Mouse (Mus musculus) cerebellum, adult 2 months (tissue): ENCODE results near the gene En1. TPM values are rescaled to one million over a fixed set of nuclear protein-coding genes. Genes with fewer than 3 reads are reported as not detected.

Experiments used
- DNase-seq, 2 experiments: peaks; one replicate each; pipeline ENCODE4 v3.0.0; 2021
- H3K27ac ChIP-seq: fragments of 200-500 bp; 2 replicates; pipeline ENCODE4 v1.5.1; 2012; ENCODE audit warnings: low read length, control low read depth, inconsistent platforms; ENCODE audit not compliant: insufficient read depth
- H3K27me3 ChIP-seq: fragments of 200-500 bp; 2 replicates; pipeline ENCODE4 v1.6.1; 2012; ENCODE audit warnings: inconsistent platforms, mild to moderate bottlenecking, low read length, moderate library complexity; ENCODE audit not compliant: control insufficient read depth, insufficient read depth
- H3K4me1 ChIP-seq: fragments of 200-500 bp; 2 replicates; pipeline ENCODE4 v1.6.1; 2011; ENCODE audit warnings: low read length; ENCODE audit not compliant: control insufficient read depth, insufficient read depth
- H3K4me3 ChIP-seq: fragments of 200-500 bp; replicated peaks from 2 replicates; pipeline ENCODE3; 2011; ENCODE audit warnings: mild to moderate bottlenecking, low read depth, low read length, control low read depth; ENCODE audit not compliant: insufficient read depth
- CTCF ChIP-seq: fragments of 200-500 bp; IDR thresholded peaks from 2 replicates; pipeline ENCODE4 v1.5.1; 2011; ENCODE audit warnings: low read depth, mild to moderate bottlenecking, control low read depth, low read length, moderate library complexity, borderline replicate concordance; ENCODE audit not compliant: insufficient read depth
- POLR2A ChIP-seq: fragments of 200-500 bp; IDR thresholded peaks from 2 replicates; pipeline ENCODE4 v1.6.1; 2011; ENCODE audit warnings: low read length, control low read depth, borderline replicate concordance; ENCODE audit not compliant: insufficient read depth
- WGBS: fragments of 180-500 bp; shearing (Covaris S2); methylation state at CpG from one replicate; pipeline ENCODE4 v1.1.7; 2018; 5-methylcytosine and 5-hydroxymethylcytosine counted together
- polyA plus RNA-seq: library from polyadenylated mRNA; depleted of rRNA; stranded (reverse); fragments of >200 nt; gene quantifications from 2 replicates; pipeline ENCODE4 v1.2.3, GENCODE M21; 2012; rRNA removed

Gene En1
- polyA plus RNA-seq, result 2.4 and 4.5 TPM in 2 replicates

DNA sequence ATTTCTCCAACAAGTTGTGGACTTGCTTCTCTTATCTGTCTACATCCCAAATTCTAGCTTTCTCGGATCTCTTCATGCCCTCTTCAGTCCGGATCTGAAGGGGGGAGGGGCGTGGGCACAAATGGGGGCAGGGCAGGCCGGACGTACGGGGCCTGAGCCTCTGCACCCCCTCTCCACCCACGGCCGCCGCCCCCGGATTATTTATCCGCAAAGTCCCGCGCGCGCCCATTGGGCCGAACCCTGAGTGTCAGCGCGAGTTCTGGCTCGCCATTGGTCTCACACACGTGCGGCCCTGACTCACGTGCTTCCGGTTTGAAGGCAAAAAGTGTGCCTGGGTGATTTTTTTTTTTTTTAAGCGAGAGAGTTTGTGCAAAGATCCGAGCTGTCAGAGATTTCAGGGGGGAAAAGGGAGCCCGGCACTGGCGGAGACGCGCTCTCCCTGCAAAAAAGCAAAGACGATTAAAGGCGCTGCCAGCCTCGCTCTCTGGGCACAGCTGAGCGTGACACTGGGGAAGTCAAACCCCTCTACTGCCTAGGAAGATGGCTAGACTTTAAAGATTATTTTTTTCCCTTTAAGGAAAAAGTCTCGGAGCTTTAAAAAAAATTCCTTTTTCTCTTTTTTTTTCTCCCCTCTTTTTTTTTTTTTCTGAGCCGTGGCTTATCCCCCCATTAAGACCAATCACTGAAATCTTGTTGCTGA is at the start of gene En1:
En1 (plus strand) TSS at position 388 of the 700 bp plus-strand sequence.
- H3K4me1 ChIP-seq, result no peaks in the 10 kb centered on the region
- peak within 1 kb of the TSS; percentile 66 for H3K4me3 ChIP-seq
- H3K27me3 ChIP-seq, result peaks cover 8% of the 10 kb centered on the region; the same call in 1 of the 2 replicates
- peak within 1 kb of the TSS; percentile 34; the same call in 1 of the 2 replicates for H3K27ac ChIP-seq
- 2% methylated on average over 35 of the region's 35 CpGs for WGBS
- peak; percentile 81 to 86 for DNase-seq
- TF ChIP-seq CTCF, result no peak
- TF ChIP-seq POLR2A, result no peak

DNA sequence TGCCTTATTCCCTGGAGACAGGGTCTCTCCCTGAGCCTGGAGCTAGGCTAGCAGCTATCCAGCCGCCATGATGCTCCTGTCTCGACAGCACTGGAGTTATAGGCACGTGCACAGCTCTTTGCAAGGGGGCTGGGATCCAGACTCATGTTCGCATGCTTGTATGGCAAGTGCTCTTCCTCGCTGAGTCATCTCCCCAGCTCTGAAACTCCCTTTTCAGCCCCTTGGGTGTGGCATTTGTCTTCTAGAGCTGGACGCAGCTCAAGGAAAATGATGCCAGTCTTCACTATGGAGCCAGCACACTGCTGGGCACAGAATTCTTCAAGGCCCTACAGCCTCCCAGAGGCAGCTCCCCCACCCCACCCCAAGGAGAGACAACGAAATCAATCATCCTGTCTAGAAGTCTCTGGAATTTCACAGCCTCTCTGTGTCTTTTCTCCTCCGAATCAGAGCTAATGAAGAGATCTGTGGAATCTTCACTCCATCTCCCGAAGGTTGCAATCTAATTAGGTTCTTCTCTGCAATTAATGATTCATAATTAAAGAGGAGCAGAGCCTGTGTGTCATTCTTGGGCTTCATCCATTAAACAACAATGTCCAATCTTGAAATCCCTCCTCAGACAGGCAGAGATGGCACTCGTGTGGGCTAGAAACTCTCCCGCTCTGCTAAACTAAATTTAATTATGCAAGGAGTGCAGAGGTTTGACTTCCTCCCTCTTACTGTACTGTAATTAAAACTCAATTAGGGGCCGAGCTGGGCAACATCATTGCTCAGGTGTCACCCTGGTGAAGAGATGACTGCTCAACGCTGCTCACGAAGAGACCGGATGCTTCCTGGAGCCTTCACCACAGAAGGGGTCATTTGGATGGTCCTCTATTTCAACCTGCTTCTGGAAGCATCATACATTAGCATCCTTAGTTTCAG is 45.0 kb upstream of the En1 start:
- Histone ChIP-seq H3K27me3 (no peaks in the 10 kb centered on the region), H3K27ac (no peak overlapping the region), H3K4me1 (no peaks in the 10 kb centered on the region), H3K4me3 (no peak overlapping the region)
- no peak for DNase-seq
- WGBS, result 77% methylated on average over 15 of the region's 15 CpGs
- no peak for TF ChIP-seq CTCF
- TF ChIP-seq POLR2A, result no peak

DNA sequence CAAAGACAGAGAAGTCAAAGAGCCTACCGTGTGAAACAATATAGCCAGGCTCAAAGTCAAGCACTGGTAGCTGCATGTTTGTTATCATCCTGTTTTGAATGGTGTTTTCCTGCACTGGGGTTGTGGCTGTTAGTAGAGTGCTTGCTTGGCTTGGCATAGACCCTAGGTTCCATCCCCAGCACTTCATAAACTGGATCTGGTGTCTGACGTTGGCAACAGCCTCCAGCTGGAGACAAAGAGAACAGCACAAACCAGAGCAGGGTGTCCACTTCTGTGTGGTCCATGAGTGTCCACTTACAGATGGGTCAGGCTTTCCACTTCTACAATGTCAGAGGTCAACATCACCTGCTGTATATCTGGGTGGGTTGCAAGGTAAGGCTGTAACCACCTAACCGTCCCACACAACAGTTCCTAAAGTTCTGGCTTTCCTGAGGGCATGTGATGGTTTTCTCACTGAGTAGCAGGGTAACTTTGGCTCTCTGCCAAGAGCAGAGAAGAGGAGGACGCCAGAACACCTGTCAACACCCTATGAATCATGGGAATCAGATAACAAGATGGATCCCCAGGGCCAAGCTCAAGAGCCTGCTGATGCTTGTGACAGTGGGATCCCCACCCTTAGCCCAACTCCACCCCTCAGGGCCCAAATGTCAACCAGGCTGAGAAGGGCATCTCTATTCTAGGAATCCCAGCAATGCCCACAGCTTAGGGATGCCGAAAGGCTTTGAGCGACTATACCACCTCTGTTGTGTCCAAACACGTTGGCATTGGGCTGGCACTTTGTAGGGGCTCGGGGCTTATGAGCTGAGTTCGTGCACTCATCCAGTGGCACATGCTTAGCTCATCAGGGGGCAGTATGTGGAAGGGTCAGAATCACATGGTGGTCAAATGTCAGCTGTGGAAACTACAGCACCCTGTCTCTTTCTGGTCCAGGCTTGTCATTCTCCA is 43.6 kb upstream of the En1 start:
- WGBS, result 61% methylated on average over 9 of the region's 9 CpGs
- TF ChIP-seq POLR2A, result no peak
- TF ChIP-seq CTCF, result no peak
- H3K4me3 ChIP-seq, result no peak overlapping the region
- H3K4me1 ChIP-seq, result no peaks in the 10 kb centered on the region
- H3K27me3 ChIP-seq, result no peaks in the 10 kb centered on the region
- no peak overlapping the region for H3K27ac ChIP-seq
- DNase-seq, result no peak

DNA sequence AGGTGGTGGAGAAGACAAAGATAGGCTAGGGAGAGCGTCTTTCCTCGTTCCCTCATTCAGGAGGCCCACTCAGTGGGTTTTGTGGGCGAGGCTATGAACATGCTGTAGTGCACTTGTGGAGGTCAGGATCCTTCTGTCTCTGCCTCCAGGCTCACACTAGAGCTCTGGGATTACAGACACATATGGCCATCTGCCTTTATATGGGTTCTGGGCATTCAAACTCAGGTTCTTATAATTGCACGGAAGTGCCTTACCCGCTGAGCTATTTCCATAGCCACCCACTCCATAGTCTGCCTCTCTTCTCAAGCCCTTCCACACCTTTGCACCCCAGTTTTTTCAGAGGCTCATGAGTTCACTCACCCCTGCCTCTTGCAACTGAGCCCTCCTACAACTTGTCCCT is 42.3 kb upstream of the En1 start:
- Histone ChIP-seq H3K4me3 (no peak overlapping the region), H3K27ac (no peak overlapping the region), H3K27me3 (no peaks in the 10 kb centered on the region), H3K4me1 (no peaks in the 10 kb centered on the region)
- 91% methylated on average over 5 of the region's 5 CpGs for WGBS
- DNase-seq, result no peak
- no peak for TF ChIP-seq CTCF
- no peak for TF ChIP-seq POLR2A

DNA sequence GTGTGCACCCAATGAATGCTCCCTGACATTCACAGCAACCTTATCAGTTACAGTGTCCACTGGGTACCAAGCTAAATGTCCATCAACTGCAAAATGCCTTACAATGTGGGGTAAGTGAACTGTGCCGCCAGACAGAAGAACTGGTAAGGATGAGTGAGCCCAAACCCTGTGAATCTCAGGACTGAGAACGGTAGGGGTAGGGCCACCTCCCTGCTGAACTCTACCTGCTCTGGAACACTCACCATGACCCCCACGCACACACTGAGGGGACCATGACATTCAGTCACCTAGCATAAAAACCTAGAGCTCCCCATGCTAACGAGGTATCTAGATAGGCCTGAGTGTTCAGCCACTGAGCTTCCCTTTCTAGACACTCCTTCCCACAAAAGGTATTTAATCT is 20.9 kb upstream of the En1 start:
- no peak for TF ChIP-seq CTCF
- no peak for TF ChIP-seq POLR2A
- WGBS, result 70% methylated on average over 4 of the region's 4 CpGs
- H3K4me3 ChIP-seq, result no peak overlapping the region
- H3K27me3 ChIP-seq, result no peaks in the 10 kb centered on the region; the same call in 1 of the 2 replicates
- no peak overlapping the region for H3K27ac ChIP-seq
- H3K4me1 ChIP-seq, result no peaks in the 10 kb centered on the region
- DNase-seq, result no peak

DNA sequence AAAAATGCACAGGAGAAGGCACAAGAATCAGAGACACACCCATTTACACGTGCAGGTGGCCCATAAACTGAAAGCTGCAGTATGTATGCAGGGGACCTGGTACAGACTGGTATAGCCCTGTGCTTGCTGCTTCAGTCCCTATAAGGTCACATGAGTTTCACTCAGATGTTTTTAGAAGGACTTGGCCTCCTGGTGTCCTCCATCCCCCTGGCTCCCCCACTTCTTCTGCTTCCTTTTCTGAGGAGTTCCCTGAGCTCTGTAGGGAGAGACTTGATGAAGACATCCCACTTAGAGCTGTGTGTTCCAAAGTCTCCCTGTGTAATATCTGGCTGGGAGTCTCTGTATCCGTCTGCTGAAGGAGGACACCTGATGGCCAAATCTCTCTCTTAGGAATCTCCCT is 16.7 kb upstream of the En1 start:
- Histone ChIP-seq H3K27ac (no peak overlapping the region), H3K4me1 (no peaks in the 10 kb centered on the region), H3K4me3 (no peak overlapping the region), H3K27me3 (no peaks in the 10 kb centered on the region; the same call in 1 of the 2 replicates)
- DNase-seq, result no peak
- WGBS, result 32% methylated on average over 2 of the region's 2 CpGs
- TF ChIP-seq CTCF, result no peak
- TF ChIP-seq POLR2A, result no peak

DNA sequence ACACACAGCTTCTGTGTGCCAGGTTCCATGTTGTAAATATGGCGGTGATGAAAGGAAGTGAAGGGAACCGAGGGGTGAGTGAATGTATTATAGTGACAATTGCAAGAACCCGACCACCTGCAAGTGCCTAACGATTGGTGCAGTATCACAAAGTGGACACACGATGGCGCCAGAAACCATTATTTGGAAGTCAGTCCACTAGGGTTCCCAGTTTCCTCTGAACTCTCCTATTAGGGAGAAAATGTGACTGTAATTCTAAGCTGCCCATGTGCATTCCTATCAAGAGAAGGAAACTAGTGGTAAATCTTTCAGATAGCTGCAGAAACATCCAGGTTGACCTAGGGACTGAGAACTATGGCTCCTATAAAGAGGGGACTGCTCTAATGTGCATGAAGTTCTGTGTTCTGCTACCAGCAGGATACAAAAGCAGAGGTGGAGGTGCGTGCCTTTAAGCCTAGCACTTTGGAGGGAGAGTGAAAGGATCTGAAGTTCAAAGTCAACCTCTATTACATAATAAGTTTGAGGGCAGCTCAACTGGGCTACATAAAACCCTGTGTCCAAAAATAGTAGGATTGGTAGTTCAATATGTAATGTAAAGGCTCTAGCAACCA is 15.6 kb upstream of the En1 start:
- H3K27ac ChIP-seq, result no peak overlapping the region
- peak; percentile 54 to 73 for DNase-seq
- 13% methylated on average over 7 of the region's 7 CpGs for WGBS
- H3K27me3 ChIP-seq, result no peaks in the 10 kb centered on the region; the same call in 1 of the 2 replicates
- no peaks in the 10 kb centered on the region for H3K4me1 ChIP-seq
- peak; percentile 90 for TF ChIP-seq CTCF
- TF ChIP-seq POLR2A, result no peak
- H3K4me3 ChIP-seq, result no peak overlapping the region

DNA sequence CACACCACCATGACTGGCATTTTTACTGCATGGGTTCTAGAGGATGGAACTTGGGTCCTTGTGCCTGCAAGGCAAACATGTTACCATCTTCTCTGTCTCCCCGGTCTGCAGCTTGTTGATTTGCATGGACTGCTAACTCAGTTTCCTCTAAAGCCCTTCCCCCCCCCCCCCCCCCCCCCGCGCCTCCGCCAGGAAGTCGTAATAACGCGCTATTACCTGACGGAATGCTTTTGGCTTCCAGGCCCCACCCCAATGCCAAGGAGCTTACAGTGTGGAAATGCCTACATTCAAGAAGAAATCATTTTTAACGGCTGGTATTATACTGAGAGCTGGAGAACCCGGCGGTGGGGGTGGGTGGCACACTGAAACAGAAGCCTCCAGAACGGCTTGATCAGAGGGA is 14.8 kb upstream of the En1 start:
- Histone ChIP-seq H3K27me3 (no peaks in the 10 kb centered on the region; the same call in 1 of the 2 replicates), H3K4me3 (no peak overlapping the region), H3K27ac (no peak overlapping the region), H3K4me1 (no peaks in the 10 kb centered on the region)
- no peak for DNase-seq
- TF ChIP-seq CTCF, result no peak
- TF ChIP-seq POLR2A, result no peak
- 66% methylated on average over 12 of the region's 12 CpGs for WGBS
